Mouse (Mus musculus) layer of hippocampus, adult 2 months (tissue): ENCODE measurements around the gene Lrrc19. TPM values are rescaled to one million over a fixed set of nuclear protein-coding genes. Genes with fewer than 3 reads are reported as not detected.

ENCODE experiments used
- DNase-seq, 2 experiments: peaks; one replicate each; pipeline ENCODE4 v3.0.0; 2022; ENCODE audit warnings: low spot score in 2 of 2
- H3K27ac ChIP-seq: fragments of 200-600 bp; 2 replicates; pipeline ENCODE4 v1.8.1; 2022
- H3K4me3 ChIP-seq: fragments of 200-600 bp; 2 replicates; pipeline ENCODE4 v1.8.1; 2022; ENCODE audit warnings: mild to moderate bottlenecking
- CTCF ChIP-seq: fragments of 200-600 bp; conservative IDR thresholded peaks from 2 replicates; pipeline ENCODE4 v1.8.1; 2022; ENCODE audit warnings: antibody characterized with exemption, mild to moderate bottlenecking, moderate library complexity
- microRNA-seq, 2 experiments: library from miRNA; unstranded; fragments of <30 nt; microRNA quantifications; one replicate each; pipeline ENCODE4 v1.2.0; 2021
- total RNA-seq, 2 experiments: library from RNA; stranded (reverse); gene quantifications; 2 replicates each; pipeline ENCODE4 v1.2.3; 2021

Lrrc19 gene
- total RNA-seq, 2 experiments from 2014 or later: not detected

- DNase-seq: peak; percentile 94 to 96
- Histone ChIP-seq H3K27ac (peak within 1 kb of the TSS; percentile 88), H3K4me3 (peak within 1 kb of the TSS; percentile 83)
- no peak for TF ChIP-seq CTCF
Measured at GRCm38 (mm10) chr4:94613972-94614626, 35.8 kb downstream of the Lrrc19 start, which contains the start of gene Ift74. TSS of gene Ift74 (plus strand) at chr4:94614491.

GRCm38 (mm10) chr4:94610339-94610738 is 39.6 kb downstream of the Lrrc19 start:
- no peak for TF ChIP-seq CTCF
- no peak overlapping the region for H3K4me3 ChIP-seq
- no peak overlapping the region for H3K27ac ChIP-seq
- no peak for DNase-seq

- H3K4me3 ChIP-seq: no peak overlapping the region
- DNase-seq: no peak
- no peak for TF ChIP-seq CTCF
- H3K27ac ChIP-seq: no peak overlapping the region
Measured at GRCm38 (mm10) chr4:94605591-94605990, 44.4 kb downstream of the Lrrc19 start.

GRCm38 (mm10) chr4:94604452-94605019 is 45.4 kb downstream of the Lrrc19 start:
- no peak overlapping the region for H3K4me3 ChIP-seq
- H3K27ac ChIP-seq: no peak overlapping the region
- no peak for DNase-seq
- no peak for TF ChIP-seq CTCF

- TF ChIP-seq CTCF: peak; percentile 6; the same call in 1 of the 2 replicates
- peak within 1 kb of the TSS; percentile 85 for H3K4me3 ChIP-seq
- H3K27ac ChIP-seq: peak within 1 kb of the TSS; percentile 100
- peak; percentile 93 to 95 for DNase-seq
Measured at GRCm38 (mm10) chr4:94603031-94603629, 46.8 kb downstream of the Lrrc19 start, which contains the start of gene Plaa. TSS of gene Plaa (minus strand) at chr4:94603244.

- TF ChIP-seq CTCF: no peak
- no peak for DNase-seq
- H3K4me3 ChIP-seq: peak overlapping the region; percentile 85
- peak overlapping the region; percentile 100 for H3K27ac ChIP-seq
Measured at GRCm38 (mm10) chr4:94602496-94603030, 47.4 kb downstream of the Lrrc19 start.

- peak; percentile 62 for TF ChIP-seq CTCF
- no peak for DNase-seq
- no peak overlapping the region for H3K4me3 ChIP-seq
- H3K27ac ChIP-seq: no peak overlapping the region
Measured at GRCm38 (mm10) chr4:94601395-94601794, 48.5 kb downstream of the Lrrc19 start.

- no peak overlapping the region for H3K27ac ChIP-seq
- no peak for DNase-seq
- H3K4me3 ChIP-seq: no peak overlapping the region
- no peak for TF ChIP-seq CTCF
Measured at GRCm38 (mm10) chr4:94592709-94593108, 57.2 kb downstream of the Lrrc19 start.

GRCm38 (mm10) chr4:94591765-94592381 is 58.1 kb downstream of the Lrrc19 start:
- no peak for DNase-seq
- no peak for TF ChIP-seq CTCF
- Histone ChIP-seq H3K4me3 (no peak overlapping the region), H3K27ac (no peak overlapping the region)

Small RNA genes lying within 50 kb of the gene (microRNA-seq; reads per million reads assigned to microRNA genes)
- gene Mir872: 1,831 to 2,091 reads per million in 2 experiments

Other genes starting within 250 kb of the Lrrc19 start
- gene Gm10306, start 93.6 kb downstream of the Lrrc19 start, total RNA-seq: not detected
- gene Caap1, start 93.3 kb downstream of the Lrrc19 start, total RNA-seq: 10 to 100 TPM; 11.1 to 11.9 TPM
- 10 to 100 TPM; 43.4 to 47.6 TPM for gene Plaa, start 46.9 kb downstream of the Lrrc19 start, total RNA-seq
- gene Ift74, start 35.7 kb downstream of the Lrrc19 start, total RNA-seq: 10 to 100 TPM; 26.0 to 28.4 TPM
- gene Tek, start 89.1 kb upstream of the Lrrc19 start, total RNA-seq: 1 to 10 TPM; 7.6 to 9.2 TPM